Mouse (Mus musculus) granulocyte monocyte progenitor cell, adult 5-6 weeks (primary cell): ENCODE results near the gene Atp11a. TPM values are rescaled to one million over a fixed set of nuclear protein-coding genes. Genes with fewer than 3 reads are reported as not detected.
A peak's percentile ranks its signal among the peaks of the same experiment; 100 is the strongest.

ENCODE experiments used
- ATAC-seq: replicated peaks from 2 replicates; pipeline ENCODE4 v1.8.0; 2016; ENCODE audit warnings: mild to moderate bottlenecking, moderate TSS enrichment, inconsistent platforms; ENCODE audit not compliant: poor library complexity, severe bottlenecking
- total RNA-seq, 2 experiments: library from RNA; stranded (forward) in 1 of 2; stranded (reverse) in 1 of 2; fragments of 200-712, 200-1000 nt in 1 of 2; fragments of >200 nt in 1 of 2; fragmentation: Nextera tagmentation in 1 of 2; gene quantifications; 2 replicates each; pipeline ENCODE4 v1.2.3; 2014 to 2017

The Atp11a gene
- total RNA-seq, 2 experiments from 2014 or later: 18.7 to 22.8 TPM

DNA sequence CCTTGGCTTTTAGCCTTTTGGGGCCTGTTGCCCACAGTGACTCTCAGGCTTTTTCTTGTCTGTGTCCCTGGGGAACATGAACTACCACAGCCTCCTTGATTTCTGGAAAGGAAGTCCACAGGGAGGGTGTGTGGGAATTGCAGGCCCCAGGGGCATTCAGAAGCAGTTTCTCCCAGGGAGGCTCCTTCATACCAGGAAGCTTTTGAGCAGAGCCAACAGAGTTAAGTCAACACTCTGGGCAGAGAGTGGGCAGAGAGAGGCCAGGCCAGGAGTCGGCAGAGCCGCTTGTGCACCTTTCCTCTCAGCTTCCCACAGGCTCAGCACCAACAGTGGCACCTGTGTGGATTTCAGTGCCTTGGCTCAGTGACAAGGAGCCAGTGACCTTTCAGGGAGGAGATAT is 51.2 kb downstream of the Atp11a start:
- ATAC-seq: no peak

DNA sequence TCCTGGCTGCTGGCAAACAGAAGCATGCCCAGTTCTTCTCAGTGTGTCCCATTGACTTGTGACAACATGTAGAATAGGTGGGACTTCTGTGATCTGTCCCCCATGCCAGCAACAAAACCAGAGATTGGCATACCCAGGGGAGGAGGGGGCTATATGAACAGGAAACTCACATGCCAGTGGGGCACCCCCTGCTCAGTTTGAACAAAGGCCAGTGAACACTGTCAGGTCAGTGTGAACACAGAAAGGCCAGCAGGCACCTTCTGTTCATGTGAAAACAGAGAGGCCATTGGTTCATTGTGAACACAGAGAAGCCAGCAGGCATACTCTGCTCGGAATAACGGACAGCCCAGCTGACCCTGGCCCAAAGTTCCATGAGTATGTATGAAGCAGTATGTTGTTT is 52.7 kb downstream of the Atp11a start:
- no peak for ATAC-seq

GRCm38 (mm10) chr8:12811231-12811630 is 54.4 kb downstream of the Atp11a start:
- no peak for ATAC-seq

DNA sequence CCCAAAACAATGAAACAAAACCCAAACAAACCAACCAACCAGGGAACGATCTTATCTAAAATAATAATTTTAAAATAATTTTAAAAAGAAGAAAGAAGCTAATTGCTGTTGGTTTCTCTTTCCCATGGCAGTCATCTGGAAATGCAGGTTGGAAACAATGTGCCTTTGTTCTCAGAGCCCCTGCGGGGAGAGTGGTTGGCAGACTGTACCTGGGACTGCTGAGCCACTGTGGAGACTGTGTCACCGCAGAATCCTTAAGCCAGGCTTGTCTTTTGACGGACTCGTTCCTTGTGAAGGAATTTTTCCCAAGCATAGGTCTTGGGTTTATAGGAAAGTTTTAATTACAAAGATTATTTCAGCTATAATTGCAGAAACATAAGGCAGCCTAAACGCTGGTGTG is 59.6 kb downstream of the Atp11a start:
- ATAC-seq: no peak

GRCm38 (mm10) chr8:12822892-12823291 is 66.1 kb downstream of the Atp11a start:
- no peak for ATAC-seq

- no peak for ATAC-seq
These were observed 67.7 kb downstream of the Atp11a start for GRCm38 (mm10) chr8:12824562-12824961.

GRCm38 (mm10) chr8:12825236-12825635 is 68.4 kb downstream of the Atp11a start:
- ATAC-seq: peak; percentile 18; the same call in 1 of the 2 replicates

DNA sequence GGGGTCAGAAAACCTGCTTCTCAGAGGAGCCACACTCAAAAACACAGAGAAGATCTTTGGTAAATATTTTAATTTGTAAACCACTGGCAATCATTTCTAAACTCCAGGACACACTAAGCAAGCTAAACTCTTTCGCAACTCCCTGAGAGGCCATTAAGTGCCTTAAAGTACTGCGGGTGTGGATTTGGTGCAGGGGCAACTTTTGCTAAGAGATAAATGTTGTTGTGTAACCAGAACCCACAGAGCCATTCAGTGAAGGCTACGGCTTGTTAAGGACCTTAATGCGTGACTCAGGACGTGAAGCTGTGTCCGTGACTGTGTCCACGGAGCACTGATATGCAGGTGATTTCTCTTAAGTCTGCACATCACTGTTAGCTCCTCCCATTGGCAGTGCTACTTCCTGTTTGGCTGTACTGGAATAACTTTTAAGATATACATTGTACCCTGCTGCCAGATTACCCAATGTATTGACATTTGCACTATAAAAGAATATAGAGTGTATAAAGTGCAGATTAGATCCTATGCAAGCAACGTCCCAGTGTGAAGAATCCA is 68.9 kb downstream of the Atp11a start:
- peak; percentile 64 for ATAC-seq

- no peak for ATAC-seq
These were observed 70.3 kb downstream of the Atp11a start for GRCm38 (mm10) chr8:12827124-12827523.

DNA sequence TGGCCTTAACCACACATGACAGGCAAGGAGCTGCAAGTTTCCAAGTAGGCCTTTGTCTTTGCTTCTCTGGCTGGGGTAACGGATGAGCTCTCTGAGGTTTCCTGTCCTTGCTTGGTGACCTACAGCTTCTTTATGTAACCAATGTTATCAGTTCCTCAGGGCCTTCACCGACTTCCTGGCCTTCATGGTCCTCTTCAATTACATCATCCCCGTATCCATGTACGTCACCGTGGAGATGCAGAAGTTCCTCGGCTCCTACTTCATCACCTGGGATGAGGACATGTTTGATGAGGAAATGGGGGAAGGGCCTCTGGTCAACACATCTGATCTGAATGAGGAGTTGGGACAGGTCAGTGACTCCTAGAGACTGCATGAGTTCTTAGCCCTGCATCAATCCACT is 71.5 kb downstream of the Atp11a start:
- peak; percentile 70 for ATAC-seq

DNA sequence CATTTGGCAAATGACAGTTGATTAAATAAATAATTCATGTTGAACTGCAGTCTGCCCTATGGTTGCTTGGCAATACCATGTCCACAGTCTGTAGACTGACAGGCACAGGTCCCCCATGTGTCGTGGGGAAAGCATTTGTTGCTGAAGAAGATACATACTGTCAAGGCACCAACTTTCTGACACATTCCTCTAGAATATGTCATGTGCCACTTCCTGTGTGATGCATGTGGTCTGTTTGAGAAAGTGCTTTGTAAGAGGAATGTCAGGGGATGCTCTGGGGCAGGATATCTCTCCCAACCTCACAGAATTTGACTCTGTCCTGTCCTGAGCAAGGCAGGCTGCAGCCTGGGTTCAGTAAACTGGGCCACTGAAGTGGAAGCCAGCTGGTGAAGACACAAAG is 72.6 kb downstream of the Atp11a start:
- ATAC-seq: no peak

DNA sequence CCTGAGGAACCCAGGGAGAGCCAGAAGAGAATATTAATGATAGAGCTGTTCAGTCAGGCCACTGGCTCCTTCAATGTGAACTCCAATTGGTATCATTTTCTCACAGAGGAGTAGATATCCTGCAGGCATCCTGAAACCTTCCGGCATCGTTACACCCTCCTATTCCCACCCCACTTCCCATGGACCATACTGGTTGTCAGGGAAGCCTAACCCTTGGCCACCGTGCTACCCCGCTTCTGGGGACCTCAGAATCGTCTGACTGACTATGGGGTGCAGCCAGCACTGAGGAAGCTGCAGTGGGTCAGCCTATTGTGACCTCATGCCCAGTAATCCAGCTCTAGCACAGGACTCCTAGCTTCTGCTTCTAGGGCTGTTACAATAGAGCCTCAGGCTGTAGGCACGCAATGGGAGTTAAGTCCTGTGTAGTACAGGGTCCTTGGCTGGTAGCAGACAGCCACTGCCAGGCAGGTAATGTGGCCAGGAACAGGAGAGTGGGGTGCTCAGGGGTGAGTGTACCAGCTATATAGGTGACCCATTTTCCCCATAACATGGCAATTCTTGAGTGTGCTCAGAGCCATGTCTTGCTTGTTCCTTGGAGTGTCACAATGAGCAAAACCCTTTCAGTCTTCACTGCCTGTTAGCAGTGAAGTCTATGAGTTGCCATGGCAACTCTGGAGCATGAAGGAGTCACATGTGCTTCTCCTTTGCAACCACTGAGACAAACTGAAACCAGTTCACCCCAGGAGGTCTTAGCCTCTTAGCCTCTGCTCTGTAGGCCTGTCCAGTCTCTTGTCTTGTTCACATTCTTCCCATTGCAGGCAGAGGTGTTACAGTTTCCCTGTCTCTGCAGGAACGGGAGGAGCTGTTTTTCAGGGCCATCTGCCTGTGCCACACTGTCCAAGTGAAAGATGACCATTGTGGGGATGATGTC is 75.1 kb downstream of the Atp11a start:
- ATAC-seq: peak; percentile 43

DNA sequence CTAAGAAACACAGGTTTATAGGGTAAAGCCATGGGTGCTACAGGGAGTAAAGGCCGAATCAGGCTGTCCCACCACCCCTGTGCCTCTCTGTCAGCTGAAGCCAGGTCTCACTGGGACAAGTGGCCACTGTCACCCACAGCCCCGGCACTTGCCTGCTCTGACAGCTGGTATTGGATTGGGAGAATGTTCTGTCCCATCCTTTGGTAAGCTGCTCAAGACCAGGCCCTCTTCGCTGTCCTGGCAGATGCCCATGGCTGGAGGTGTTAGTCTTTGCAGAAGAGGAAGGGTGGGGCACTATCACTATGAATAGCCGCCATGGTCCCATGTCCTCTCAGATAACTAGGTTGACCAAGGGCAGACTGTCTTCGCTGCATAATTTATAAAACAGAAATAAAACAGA is 76.8 kb downstream of the Atp11a start:
- no peak for ATAC-seq

GRCm38 (mm10) chr8:12840834-12841233 is 84.0 kb downstream of the Atp11a start:
- peak; percentile 82 for ATAC-seq

- ATAC-seq: peak; percentile 12; the same call in 1 of the 2 replicates
These were observed 85.7 kb downstream of the Atp11a start for GRCm38 (mm10) chr8:12842342-12842995.

DNA sequence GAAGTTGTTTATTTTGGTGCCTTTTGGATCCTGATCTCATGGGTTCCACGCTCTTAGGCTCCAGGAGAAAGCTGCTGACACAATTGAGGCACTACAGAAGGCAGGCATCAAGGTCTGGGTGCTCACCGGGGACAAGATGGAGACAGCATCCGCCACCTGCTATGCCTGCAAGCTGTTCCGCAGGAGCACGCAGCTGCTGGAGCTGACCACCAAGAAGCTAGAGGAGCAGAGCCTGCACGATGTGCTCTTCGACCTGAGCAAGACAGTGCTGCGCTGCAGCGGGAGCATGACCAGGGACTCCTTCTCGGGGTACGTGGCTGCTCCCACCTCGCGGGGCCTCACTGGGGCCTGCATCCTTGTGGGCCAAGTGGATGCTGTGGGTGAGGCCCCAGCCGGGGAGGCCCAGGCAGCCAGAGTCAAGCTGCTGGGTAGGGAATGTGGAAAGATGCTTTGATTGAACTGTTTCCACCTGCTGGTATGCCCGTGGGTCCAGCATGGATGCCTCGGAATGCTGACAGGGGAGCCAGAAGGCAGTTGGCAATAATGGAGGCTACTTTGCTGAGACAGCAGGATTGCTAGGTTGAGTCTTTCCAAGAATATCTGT is 87.6 kb downstream of the Atp11a start:
- no peak for ATAC-seq

GRCm38 (mm10) chr8:12846447-12846846 is 89.6 kb downstream of the Atp11a start:
- no peak for ATAC-seq

GRCm38 (mm10) chr8:12851241-12851640 is 94.4 kb downstream of the Atp11a start:
- ATAC-seq: no peak

GRCm38 (mm10) chr8:12856038-12856437 is 99.2 kb downstream of the Atp11a start:
- ATAC-seq: no peak

DNA sequence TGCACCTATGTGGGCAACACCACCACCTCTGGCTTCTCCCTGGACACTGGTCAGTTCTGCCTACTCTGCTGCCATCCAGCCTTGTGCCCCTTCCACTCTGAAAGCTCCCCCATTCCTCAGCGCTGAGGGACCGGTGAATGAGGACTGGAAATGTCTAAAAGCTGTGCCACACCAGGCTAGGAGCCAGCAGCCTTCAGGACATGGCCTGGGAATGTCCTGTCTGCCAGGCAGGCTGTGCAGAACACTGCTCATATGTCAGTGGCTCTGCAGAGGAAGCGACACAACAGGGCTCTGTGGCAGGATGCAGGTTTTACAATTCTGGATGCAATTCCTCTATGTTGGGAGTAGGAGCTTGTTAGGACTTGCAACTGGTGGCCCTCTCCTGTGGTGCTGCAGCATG is 106.2 kb downstream of the Atp11a start:
- no peak for ATAC-seq

DNA sequence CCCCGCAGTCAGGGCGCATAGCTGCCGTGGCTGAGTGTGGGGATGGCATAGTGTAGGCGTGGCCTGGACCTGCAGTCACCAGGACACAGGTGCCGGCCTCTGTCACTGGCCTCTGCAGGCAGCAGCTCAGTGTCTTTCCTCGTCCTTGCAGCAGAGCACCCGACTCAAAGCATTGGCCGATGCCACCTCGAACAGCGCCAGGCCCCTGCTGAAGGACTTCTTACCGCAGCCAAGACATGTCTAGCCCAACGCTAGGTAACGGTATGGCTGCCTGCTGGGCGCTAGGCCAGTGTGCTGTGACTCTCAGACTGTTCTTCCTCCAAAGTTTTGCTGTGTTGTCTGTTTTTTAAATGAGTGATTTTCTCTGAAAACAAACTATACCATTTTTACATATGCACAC is 106.8 kb downstream of the Atp11a start:
- no peak for ATAC-seq
